In the genomic region with DNA sequence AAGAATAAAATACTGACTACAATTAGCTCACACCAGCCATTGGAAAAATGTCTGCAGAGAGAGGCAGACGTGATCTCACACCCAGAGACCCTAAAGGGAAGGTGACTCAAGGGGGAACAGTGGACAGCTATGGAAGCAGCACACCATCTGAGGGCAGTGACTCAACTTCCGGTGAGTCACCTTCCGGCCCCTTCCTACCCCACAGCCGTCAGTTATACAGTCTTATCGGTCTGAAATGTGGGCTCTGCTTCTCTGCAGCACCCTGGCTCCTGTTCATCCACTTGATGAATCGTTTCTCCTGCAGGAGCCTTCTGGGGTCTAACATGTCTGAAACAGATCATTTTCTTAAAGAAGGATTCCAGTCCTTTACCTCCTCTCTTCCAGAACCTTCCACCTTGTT, we compare ENCODE assay signal across 10 mouse cellular contexts.
DNase-seq lines count a peak whose midpoint lies in the region; ATAC-seq lines count a peak whose summit lies in the region.
"Had no signal": no experiment of that assay in that cellular context is flagged by ENCODE, and none has a peak within 500 bp of the region (broad histone marks: within the 10 kb centered on the region; RNA-seq: fewer than 3 reads in every experiment).

No protein-coding gene starts in this region.

- no peak overlapping the region for H3K9ac ChIP-seq in midbrain, embryonic 16.5 days (ENCODE audit: low read depth, low read length)

- ATAC-seq in midbrain, embryonic 16.5 days: no peak

- intact Hi-C loops in heart, postnatal 25 days (cut with DNase I): no loop called here

- peaks cover 20% of the 10 kb centered on the region for H3K4me1 ChIP-seq in midbrain, embryonic 10.5 days
- H3K4me1 ChIP-seq in midbrain, embryonic 16.5 days (ENCODE audit: control insufficient read depth, insufficient read depth, low read length): peaks cover 8% of the 10 kb centered on the region
- H3K4me1 ChIP-seq in brown adipose tissue, adult 24 weeks (ENCODE audit: control insufficient read depth, insufficient read depth, insufficient read length, low read length): peaks cover 7% of the 10 kb centered on the region; the same call in 1 of the 2 replicates

- DNase-seq in midbrain, embryonic 10.5 days (ENCODE audit: low spot score): no peak
- DNase-seq in heart, postnatal 25 days (ENCODE audit: low spot score): peak; percentile 6
- DNase-seq in splenic B cell, adult 2 months (ENCODE audit: low read depth, low spot score): peak; percentile 20
- DNase-seq in urinary bladder, adult 18-20 months (ENCODE audit: low spot score in 2 of 2): no peak
- no peak for DNase-seq in urinary bladder, postnatal 4 days (ENCODE audit: low spot score in 2 of 2)
- no peak for DNase-seq in cerebellum, adult 8-10 months
- DNase-seq: kidney, adult 11 months; thymus, adult 2 months had no signal

- H3K9me3 ChIP-seq in midbrain, embryonic 10.5 days (replicated peaks): no peaks in the 10 kb centered on the region
- no peaks in the 10 kb centered on the region for H3K9me3 ChIP-seq in midbrain, embryonic 16.5 days (replicated peaks; ENCODE audit: control insufficient read depth, low read length, poor library complexity, severe bottlenecking)

- no peak overlapping the region for H3K4me2 ChIP-seq in midbrain, embryonic 16.5 days (ENCODE audit: low read length)

- no peaks in the 10 kb centered on the region for H3K36me3 ChIP-seq in midbrain, embryonic 10.5 days
- no peaks in the 10 kb centered on the region for H3K36me3 ChIP-seq in midbrain, embryonic 16.5 days (ENCODE audit: control insufficient read depth, insufficient read depth, low read length)
- no peaks in the 10 kb centered on the region for H3K36me3 ChIP-seq in splenic B cell, adult 2 months (ENCODE audit: control insufficient read depth, insufficient read depth, low read length, poor library complexity, severe bottlenecking)

- no peaks in the 10 kb centered on the region for H3K27me3 ChIP-seq in midbrain, embryonic 10.5 days (ENCODE audit: low read depth, poor library complexity, severe bottlenecking)
- no peaks in the 10 kb centered on the region for H3K27me3 ChIP-seq in midbrain, embryonic 16.5 days (ENCODE audit: control insufficient read depth, insufficient read depth, low read depth, low read length)
- H3K27me3 ChIP-seq in splenic B cell, adult 2 months (ENCODE audit: control insufficient read depth, insufficient read depth, low read length, poor library complexity, severe bottlenecking): no peaks in the 10 kb centered on the region

- WGBS in midbrain, embryonic 10.5 days: 82% methylated on average over 6 of the region's 6 CpGs
- WGBS in midbrain, embryonic 16.5 days: 81% methylated on average over 6 of the region's 6 CpGs

- no peak overlapping the region for H3K4me3 ChIP-seq in midbrain, embryonic 10.5 days
- no peak overlapping the region for H3K4me3 ChIP-seq in midbrain, embryonic 16.5 days (ENCODE audit: low read depth, low read length)
- no peak overlapping the region for H3K4me3 ChIP-seq in brown adipose tissue, adult 24 weeks (ENCODE audit: insufficient read depth, low read depth, low read length)

- H3K27ac ChIP-seq in midbrain, embryonic 10.5 days (replicated peaks): peak overlapping the region; percentile 61
- H3K27ac ChIP-seq in midbrain, embryonic 16.5 days (ENCODE audit: low read length): no peak overlapping the region; the same call in 1 of the 2 replicates
- peak overlapping the region; percentile 35; the same call in 1 of the 2 replicates for H3K27ac ChIP-seq in brown adipose tissue, adult 24 weeks (replicated peaks; ENCODE audit: low read depth, low read length)

Comparison
In these comparisons a context has a peak if more than half of its experiments do, and no peak if none do; other contexts are left out.
1. DNase-seq: peak in heart, postnatal 25 days (single experiment) and splenic B cell, adult 2 months (single experiment); none in midbrain, embryonic 10.5 days (single experiment), urinary bladder, adult 18-20 months (0 of 2), urinary bladder, postnatal 4 days (0 of 2) and cerebellum, adult 8-10 months (single experiment).